Mouse (Mus musculus) mouse trophoblast stem cell (cell line): ENCODE results near the gene Tnfsf13.

ENCODE experiments used
- in situ Hi-C, 2 experiments: fragments of 300-500 bp; cut with MseI, MboI; formaldehyde crosslinking; loops; 2 replicates in 1 of 2; 3 replicates in 1 of 2; pipeline ENCODE4 v1.15.1; 2025

The Tnfsf13 gene

DNA sequence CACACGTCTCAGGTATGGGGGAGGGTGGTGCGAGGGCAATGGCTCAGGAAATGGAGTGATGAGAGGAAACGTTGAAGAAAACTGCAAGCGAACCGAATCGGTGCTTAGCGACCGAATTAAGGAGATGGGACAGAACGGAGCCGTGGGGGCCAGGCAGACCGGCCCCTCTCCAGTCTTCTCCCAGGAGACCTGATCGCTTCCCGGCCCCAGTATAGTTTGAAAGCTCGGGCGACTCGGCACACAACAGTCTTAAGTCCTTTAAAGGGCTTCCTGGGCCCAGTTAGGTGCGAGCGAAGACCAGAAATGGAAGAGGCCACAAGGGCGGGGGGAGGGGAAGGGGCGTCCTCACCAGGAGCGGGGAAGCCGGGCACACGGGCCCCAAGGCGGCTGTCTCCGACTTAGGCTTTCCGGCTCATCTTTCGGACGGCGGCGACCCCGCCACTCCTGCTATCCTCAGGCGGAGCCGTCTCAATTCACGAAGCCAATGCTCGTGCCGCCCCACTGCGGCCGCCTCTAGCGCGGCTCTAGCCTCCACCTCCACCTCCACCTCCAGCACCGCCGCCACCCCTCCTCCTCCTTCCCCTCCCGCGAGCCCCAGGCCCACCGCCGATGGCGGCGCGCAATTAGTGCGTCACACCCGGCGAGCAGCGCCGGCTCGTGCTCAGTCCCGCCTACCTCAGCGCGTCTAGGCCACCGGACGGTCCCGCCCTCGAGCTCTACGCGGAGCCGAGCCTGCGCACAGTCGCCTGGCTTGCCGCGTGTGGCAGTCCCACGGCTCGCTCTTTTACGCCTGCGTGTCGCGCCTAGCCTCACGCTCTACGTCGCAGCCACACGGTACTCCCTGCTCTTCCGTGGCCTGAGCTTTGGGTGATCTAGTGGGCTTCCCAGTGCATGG, 4.0 kb downstream of the Tnfsf13 start, which contains the start of gene Senp3:
Gene Senp3, minus strand, starts transcription at position 771 of the 895 bp plus-strand sequence.
- in situ Hi-C loops, result loop anchor here in 1 of 2 experiments (5.0 kb wide), 1 partner anchor 36 kb away; no protein-coding TSS in a partner anchor

DNA sequence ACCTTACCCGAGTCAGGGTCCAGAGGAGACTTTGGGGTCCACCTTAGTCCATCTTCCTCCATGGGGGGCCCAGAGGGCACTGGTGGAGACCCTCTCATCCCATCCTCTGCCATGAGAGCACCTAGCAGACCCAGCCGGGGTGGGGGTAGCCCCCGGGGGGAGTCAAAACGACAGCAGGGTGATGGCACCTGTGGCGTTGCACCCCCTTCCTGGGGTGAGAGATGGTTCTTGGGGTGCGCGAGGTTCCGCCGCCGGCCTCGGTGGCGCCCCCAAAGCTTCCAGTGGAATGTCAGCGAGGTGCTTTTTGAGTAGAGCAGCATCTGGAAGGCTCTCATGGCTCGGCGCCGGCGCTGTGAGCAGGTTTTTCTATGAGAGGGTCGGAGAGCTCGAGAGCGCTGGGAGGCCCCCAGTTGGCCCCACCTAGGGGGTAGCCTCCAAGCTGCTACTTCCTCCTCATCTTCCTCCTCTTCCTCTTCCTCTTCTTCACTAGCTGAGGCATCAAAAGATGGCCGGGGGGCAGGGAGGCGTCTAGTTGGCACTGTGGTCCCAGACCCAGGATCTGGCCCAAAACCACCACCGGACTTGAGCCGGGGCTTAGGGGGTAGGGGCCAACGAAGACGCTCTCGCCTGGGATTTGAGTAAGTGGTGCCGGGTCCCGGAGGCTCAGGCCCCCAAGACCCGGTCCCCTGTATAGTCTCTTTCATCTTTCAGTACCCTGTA, 5.3 kb downstream of the Tnfsf13 start:
- in situ Hi-C loops, result loop anchor here in 1 of 2 experiments (5.0 kb wide), 1 partner anchor 37 kb away; no protein-coding TSS in a partner anchor

DNA sequence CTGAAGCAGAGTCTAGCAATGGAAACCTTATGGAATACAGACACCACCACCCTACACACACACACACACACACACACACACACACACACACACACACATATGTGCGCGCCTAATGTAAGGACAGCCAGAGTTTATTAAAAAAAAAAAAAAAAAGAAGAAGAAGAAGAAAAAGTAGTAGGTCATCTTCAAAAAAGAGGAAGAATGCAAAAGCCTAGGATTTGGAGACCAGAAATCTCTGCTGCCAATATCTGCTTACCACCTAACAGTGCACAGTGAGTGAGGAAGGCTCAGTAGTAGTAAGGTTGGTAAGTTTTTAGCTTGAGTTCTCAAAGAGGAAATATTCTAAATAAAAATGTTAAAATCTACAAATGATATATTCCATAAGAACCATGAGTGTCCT, 6.4 kb downstream of the Tnfsf13 start:
- in situ Hi-C loops, result no loop called here

DNA sequence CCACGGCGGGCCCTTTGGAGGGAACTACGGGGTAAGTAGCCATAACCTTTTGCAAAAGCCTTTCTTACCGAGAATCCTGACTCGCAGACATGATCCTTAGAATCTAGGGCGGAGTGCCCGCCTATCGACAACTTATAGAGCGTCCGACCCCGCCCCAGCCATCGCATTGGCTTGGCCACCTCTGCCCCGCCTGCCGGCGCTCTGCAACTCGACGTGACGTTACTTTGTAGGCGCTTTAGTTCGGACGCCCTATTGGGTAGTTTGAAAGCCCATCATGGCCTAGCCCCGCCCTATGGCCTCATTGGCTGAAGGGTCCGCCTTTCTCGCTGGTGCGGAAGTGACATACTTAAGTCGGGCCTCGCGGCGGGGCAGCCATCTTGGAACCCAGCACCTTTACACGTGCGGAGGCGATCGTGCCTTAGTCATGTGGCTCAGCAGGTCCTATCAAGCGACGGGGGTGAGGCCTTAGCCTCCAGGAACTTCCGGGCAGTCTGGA, 13.3 kb downstream of the Tnfsf13 start, which contains the start of gene Eif4a1:
Gene Eif4a1, minus strand, starts transcription at position 213 of the 496 bp plus-strand sequence.
- in situ Hi-C loops, result no loop called here

DNA sequence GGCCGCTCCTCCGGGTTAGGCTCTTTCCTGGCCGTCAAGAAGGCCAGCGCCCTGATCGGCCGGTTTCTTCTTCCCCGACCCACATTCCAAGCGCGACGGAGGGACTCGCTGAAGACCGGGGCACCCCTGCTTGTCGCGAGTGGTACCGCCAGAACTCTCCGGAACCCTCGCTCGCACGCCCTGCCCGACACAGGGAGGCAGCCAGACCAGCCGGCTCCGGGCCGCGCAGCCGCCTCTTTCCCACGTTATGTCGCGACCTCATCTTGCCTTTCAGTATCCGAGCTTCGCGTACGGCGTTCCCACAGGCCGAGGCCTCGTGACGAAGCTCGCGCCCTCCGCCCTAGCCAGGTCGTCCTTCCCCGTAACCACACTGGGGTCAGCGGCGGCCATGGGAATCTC, 13.9 kb downstream of the Tnfsf13 start:
- in situ Hi-C loops, result no loop called here

DNA sequence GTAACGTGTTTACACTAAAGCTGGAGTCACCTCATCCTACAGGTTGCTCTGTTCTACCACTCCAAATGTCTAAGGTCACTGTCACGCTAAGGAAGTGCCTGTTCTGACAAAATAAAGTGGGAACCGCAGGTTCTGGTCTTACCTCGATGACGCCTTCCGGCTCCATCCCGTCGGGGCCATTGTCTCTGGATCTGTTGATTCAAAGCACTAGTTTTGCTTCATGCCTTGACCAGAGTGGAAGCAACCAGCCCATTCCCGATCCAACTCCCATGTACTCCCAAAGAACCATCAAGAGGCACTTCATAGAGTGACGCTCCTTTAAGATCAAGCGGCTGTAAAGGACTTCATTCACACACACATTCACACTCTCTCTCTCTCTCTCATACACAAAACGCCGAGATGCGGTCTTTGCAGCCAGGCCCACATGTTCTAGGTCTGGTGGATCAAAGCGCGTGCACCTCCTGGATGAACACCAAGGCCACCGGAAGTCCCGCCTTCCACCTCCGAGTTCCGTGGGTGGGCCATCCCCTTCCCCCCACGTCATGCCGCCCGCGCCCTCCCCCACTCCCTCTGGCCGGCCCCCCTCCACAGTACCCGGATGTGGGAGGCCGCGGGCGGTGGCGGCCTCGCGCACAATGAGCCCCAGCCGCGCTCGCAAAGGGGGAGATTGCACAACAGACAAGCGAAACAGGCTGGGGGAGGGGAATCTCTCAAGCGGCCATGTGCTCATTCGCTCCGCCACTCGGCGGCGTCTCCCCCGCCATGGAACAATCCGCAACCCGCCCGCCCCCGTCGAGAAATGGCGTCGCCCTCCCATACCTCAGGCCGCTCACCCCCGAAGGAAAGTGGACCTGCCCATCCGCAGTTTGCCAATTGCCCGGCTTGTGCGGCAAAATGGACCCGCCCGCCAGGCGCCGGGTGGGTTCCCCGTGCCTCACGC, 14.5 kb downstream of the Tnfsf13 start:
- in situ Hi-C loops, result no loop called here

DNA sequence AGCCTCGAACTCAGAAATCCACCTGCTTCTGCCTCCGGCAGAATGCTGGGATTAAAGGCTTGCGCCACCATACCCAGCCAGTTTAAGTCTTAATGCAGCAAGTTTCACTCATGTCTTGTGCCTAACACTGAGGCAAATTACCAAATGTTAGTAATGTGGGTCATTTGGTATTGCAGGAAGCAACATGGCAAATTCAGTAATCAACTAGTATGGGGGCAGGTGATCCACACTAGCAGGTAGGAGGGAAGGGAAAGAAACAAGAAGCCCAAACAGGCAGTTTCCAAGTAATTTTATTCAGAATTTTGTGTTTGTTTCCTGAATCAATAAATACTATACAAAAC, 18.9 kb downstream of the Tnfsf13 start:
- in situ Hi-C loops, result no loop called here

DNA sequence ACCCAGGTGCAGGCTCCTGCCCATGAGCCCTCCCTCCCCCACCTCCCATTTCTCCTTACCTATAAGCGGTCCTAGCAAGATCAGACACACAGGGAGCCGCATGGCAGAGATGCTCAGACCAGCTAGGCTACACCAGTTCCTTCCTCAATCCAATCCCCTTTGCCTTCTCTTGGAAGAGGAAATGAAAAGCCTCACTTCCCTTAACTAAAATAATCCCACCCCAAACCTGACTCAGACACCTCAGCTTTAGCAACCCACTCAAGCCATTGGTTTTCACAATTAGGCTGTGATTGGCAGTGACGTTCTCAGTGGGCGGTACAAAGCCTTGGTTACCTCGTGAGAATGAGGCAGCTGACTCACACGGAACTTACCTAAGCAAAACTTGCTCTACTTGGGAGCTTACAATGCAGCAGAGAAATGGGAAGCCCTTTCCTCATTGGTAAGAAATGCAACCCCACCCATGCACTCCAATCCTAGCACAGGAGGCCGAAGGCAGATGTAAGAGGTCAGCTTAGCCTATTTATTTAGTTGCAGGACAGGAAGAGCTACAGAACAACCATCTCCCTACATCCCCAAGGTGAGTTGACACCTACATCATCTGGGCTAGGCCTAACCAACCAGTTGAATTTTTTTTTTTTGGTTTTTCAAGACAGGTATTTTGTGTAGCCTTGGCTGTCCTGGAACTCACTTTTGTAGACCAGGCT, 19.5 kb downstream of the Tnfsf13 start, which contains the start of gene Cd68:
Gene Cd68, minus strand, starts transcription at position 193 of the 704 bp plus-strand sequence.
- in situ Hi-C loops, result no loop called here

DNA sequence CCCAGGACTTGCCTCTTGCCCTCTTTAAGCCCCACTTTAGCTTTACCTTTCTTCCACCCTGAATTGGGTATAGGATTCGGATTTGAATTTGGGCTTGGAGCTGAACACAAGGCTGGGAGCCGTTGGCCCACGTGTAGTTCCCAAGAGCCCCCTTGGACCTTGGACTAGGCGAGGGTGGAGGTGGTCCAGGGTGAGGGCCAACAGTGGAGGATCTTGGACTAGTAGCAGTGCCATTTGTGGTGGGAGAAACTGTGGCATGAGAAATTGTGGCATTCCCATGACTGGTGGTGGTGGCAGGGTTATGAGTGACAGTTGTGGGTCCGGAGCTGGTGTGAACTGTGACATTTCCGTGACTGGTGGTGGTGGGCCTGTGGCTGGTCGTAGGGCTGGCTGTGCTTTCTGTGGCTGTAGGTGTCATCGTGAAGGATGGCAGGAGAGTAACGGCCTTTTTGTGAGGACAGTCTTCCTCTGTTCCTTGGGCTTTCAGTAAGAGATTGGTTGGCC, 20.1 kb downstream of the Tnfsf13 start:
- in situ Hi-C loops, result no loop called here

DNA sequence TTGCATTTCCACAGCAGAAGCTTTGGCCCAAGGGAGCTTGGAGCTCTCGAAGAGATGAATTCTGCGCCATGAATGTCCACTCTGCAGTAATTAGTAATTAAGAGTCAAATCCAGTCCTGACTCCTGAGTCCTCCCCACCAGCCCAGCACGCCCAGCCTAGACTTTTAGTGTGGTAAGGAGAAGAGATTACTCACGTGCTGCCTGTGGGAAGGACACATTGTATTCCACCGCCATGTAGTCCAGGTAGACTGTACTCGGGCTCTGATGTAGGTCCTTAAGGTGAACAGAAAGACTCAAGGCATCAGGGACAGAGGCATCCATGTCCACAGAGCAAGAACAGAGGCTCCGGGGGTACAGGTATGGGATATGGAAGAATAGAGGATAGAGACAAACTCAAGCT, 20.7 kb downstream of the Tnfsf13 start:
- in situ Hi-C loops, result no loop called here

DNA sequence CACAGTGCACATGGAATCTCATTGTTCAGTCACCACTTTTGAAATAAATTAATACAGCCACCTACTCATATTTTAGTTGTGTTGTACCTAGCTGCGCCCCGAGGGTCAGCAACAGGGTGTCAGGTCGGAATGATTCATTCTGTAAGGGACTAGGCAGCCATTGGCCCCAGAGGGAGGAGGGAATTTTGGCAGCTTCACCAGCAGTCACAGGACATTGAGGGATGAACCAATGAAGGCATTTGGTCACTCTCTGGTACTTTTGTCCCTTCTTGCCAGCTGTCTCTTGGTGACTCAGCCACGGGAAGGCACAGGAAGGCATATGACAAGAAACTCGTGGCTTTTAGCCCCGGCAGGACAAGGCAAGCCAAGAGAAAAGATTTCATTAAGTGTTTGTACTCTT, 21.8 kb downstream of the Tnfsf13 start:
- in situ Hi-C loops, result no loop called here

DNA sequence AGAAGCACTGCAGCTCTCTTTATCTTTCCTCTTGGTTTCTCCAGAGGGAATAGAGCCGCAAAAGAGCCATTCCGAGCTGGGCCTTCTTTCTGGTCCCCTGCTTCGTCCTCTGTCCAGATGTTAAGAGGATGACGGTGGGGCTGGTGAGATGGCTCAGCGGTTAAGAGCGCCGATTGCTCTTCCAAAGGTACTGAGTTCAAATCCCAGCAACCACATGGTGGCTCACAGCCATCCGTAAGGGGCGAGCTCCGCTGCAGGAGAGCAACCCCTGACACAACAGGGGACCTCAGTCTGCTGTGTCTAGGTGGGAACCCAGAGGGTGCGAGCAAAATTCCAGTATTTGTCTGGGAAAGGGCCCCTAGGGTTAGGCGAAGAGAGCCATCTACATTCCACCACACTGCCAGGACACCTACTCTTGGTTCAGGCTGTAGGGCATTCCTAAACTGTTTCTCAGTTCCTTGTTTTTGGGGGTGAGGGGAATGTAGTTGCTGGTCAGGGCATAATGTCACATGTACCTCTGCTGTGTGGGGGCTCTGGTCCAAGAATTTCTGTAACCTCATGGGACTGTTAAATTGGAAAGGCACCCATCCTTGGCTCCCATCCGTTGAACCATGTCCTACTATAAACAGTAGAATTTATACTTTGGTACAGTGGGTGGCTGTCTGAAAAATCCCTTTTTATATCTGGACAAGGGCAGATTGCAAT, 22.5 kb downstream of the Tnfsf13 start:
- in situ Hi-C loops, result no loop called here

DNA sequence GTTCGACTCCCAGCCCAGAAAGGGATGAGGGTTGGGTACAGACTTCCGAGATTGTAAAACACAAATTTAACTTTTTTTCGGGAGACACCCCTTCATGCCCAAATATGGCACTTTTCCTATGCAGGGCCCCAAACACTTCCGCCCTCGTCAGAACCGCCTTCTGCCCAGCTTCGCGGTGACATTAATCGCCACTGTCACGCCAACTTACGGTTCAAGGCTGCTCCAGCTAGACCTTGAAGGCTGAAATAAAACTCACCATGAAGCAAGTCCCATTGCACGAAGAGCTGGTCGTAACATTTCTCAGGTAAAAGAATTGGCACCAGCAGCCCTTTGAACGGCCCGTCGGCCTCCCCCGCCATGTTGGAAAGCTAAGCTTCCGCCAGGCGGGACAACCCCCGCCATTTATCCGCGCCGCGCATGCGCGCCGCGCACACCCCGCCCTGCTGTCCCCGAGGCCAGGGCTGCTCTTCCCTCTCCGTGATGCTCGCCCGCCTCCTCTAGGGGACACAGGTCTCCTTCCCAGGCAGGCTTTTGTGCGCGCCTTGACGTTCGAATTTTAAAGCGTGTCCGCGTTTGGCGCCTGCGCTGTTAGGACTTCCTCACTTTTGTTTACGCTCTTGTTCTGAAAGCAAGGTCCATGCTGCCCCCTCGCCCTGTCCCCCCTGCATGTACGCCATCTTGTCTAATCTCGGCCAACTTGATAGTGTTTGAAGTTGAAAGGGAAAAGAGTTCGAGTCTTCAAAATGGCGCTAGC, 23.2 kb downstream of the Tnfsf13 start, which contains the start of gene Mpdu1:
Gene Mpdu1, minus strand, starts transcription at position 430 of the 754 bp plus-strand sequence.
- in situ Hi-C loops, result no loop called here

DNA sequence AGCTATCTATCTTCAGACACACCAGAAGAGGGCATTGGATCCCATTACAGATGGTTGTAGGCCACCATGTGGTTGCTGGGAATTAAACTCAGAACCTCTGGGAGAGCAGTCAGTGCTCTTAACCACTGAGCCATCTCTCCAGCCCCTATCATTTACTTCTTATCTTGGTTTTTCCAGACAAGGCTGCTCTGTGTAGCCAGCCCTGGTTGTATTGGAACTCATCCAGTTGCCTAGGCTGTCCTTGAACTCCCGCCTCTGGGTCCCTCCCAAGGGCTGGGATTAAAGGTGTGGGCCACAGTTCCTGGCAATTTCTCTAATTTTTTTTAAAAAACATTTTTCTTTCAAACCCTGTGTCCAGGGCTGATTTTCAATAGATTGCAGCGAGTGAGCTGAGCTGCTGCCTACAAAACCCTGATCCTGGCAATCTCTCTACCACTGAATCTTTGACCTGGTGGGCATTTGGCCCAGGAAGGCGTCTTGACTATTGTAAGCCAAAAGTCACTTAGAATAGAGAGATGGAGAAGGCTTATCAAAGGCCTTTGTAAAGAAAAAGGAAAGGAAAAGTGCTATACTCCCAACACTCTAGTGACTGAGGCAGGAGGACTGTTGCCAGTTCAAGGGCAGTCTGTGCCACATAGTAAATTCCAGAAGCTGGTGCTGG, 24.2 kb downstream of the Tnfsf13 start:
- in situ Hi-C loops, result no loop called here

DNA sequence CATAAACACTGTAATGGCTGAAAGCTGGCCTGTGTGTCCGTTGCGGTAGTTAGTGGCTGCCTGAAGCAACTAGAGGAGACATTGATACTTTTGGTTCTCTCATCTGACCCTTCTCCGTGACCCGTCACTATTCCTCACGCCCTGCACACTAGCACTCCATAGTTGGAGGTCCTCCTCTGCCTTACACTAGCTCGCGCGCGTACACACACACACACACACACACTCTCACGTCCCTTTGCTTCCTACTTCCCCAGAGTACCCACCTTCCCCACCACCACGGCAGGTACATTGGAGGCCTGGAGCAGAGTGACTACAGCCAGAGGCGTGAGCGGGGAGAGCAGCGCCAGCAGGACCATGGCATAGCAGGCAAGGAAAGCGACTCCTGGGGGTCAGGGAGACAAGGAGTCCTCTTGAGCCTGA, 28.1 kb downstream of the Tnfsf13 start:
- in situ Hi-C loops, result no loop called here

DNA sequence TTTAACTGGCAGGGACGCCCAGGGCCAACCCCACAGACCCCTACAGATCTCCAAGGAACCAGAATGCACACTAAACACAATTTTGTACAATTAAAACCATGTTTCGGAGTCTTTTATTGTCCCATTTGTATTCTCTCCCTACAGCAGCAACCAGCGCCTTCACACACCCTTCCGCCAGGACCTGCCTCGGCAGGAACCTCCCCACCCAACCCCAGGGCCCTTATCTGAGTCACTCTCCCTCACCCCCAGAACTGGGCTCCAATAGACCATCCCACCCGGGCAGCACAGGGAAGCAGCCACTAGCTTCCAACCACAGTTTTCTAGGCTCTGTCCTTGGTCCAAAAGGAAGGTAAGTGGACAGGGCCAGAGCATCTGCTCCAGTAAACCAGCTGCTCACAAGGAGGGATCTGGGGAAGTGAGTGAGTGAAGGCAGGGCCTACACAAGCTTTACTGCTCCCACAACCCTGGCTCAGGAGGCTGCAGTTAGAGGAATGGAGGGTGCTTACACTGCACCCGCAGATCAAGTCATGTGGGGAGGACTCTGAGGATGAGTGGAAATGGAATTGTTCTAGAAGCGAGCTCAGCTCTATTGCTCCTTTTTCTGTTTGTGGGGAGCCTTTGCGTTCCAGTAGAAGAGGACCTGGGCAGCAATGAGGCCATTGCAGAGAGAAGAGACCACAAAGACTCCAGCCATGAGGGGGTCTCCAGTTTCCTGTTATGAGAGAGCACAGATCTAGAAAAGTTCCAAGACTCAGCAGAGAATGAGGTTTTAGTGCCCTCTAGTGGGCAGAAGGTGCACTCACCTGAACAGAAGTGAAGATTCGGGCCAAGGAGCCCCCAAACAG, 28.7 kb downstream of the Tnfsf13 start:
- in situ Hi-C loops, result no loop called here

DNA sequence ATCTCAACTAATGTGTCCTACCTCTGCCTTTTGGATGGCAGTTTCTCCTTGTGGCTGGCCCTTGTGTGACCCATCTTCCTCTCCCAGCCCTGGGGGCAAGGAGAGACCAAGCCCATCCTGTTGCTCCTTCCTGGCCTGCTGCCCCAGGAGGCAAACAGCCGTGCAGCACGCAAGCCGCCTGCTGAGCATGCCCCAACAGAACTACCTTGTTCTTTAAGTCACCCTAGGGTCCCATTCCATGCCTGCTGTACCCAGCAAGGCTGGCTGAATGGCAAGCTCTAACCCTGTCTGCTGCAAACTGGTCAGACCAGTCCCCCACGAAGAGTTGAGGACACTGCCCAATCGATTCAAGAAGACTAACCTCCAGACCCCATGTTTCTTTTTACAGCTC, 29.5 kb downstream of the Tnfsf13 start:
- in situ Hi-C loops, result no loop called here
